Mouse (Mus musculus) kidney, postnatal 14 days (tissue): ENCODE data around the gene Cep83.
A peak's percentile ranks its signal among the peaks of the same experiment; 100 is the strongest.
"Not testable (repeated sequence)": the region's sequence is repeated elsewhere in the genome, so short reads cannot be mapped to it uniquely, and the experiment has no call there.

ENCODE experiments used
- DNase-seq: peaks from one replicate; pipeline ENCODE4 v3.0.0; 2022; ENCODE audit warnings: mixed read lengths

Cep83 gene

GRCm38 (mm10) chr10:94688420-94689175 lies at the start of gene Cep83:
Cep83 (plus strand) TSS chr10:94688654.
- peak; percentile 96 for DNase-seq

GRCm38 (mm10) chr10:94639281-94639680 lies 49.2 kb upstream of the Cep83 start:
- DNase-seq: no peak

- no peak for DNase-seq
Measured at GRCm38 (mm10) chr10:94640067-94640466, 48.4 kb upstream of the Cep83 start.

- no peak for DNase-seq
Measured at GRCm38 (mm10) chr10:94664036-94664435, 24.4 kb upstream of the Cep83 start.

- DNase-seq: no peak
Measured at GRCm38 (mm10) chr10:94664455-94664854, 24.0 kb upstream of the Cep83 start.

- DNase-seq: no peak
Measured at GRCm38 (mm10) chr10:94668147-94668546, 20.3 kb upstream of the Cep83 start.

GRCm38 (mm10) chr10:94687801-94688419 lies 544 bp upstream of the Cep83 start:
- no peak for DNase-seq

- DNase-seq: no peak
Measured at GRCm38 (mm10) chr10:94689176-94689510, 689 bp downstream of the Cep83 start.

GRCm38 (mm10) chr10:94690376-94690775 lies 1.9 kb downstream of the Cep83 start:
- DNase-seq: no peak

GRCm38 (mm10) chr10:94692163-94692562 lies 3.7 kb downstream of the Cep83 start:
- no peak for DNase-seq

- DNase-seq: no peak
Measured at GRCm38 (mm10) chr10:94705643-94706258, 17.3 kb downstream of the Cep83 start.

- no peak for DNase-seq
Measured at GRCm38 (mm10) chr10:94706695-94707094, 18.2 kb downstream of the Cep83 start.

GRCm38 (mm10) chr10:94709622-94710319 lies 21.3 kb downstream of the Cep83 start:
- DNase-seq: peak; percentile 56

- no peak for DNase-seq
Measured at GRCm38 (mm10) chr10:94710320-94710695, 21.9 kb downstream of the Cep83 start.

GRCm38 (mm10) chr10:94720300-94720699 lies 31.8 kb downstream of the Cep83 start:
- DNase-seq: no peak

- not testable (repeated sequence) for DNase-seq
Measured at GRCm38 (mm10) chr10:94728053-94728452, 39.6 kb downstream of the Cep83 start.

GRCm38 (mm10) chr10:94730445-94730844 lies 42.0 kb downstream of the Cep83 start:
- DNase-seq: no peak

- DNase-seq: no peak
Measured at GRCm38 (mm10) chr10:94734829-94735228, 46.4 kb downstream of the Cep83 start.

- DNase-seq: no peak
Measured at GRCm38 (mm10) chr10:94740221-94740620, 51.8 kb downstream of the Cep83 start.

- no peak for DNase-seq
Measured at GRCm38 (mm10) chr10:94741459-94741858, 53.0 kb downstream of the Cep83 start.

- DNase-seq: no peak
Measured at GRCm38 (mm10) chr10:94747011-94747410, 58.6 kb downstream of the Cep83 start.

- DNase-seq: no peak
Measured at GRCm38 (mm10) chr10:94771496-94771895, 83.0 kb downstream of the Cep83 start.

GRCm38 (mm10) chr10:94777576-94777975 lies 89.1 kb downstream of the Cep83 start:
- no peak for DNase-seq

GRCm38 (mm10) chr10:94779319-94779718 lies 90.9 kb downstream of the Cep83 start:
- DNase-seq: no peak
